Mouse (Mus musculus): ENCODE results near the gene Gstm6.
"Not testable (repeated sequence)": the region's sequence is repeated elsewhere in the genome, so short reads cannot be mapped to it uniquely, and the experiment has no call there.

Gene Gstm6

GRCm38 (mm10) chr3:107943239-107943990 is at the start of gene Gstm6:
Gene Gstm6, minus strand, starts transcription at chr3:107943749.
- DNase-seq, result no peak

GRCm38 (mm10) chr3:107986041-107986562 is 42.6 kb upstream of the Gstm6 start, which contains the start of gene Gstm2:
Gene Gstm2, minus strand, starts transcription at chr3:107986453.
- no peak for DNase-seq

- not testable (repeated sequence) for DNase-seq
These were observed 41.6 kb upstream of the Gstm6 start for GRCm38 (mm10) chr3:107985141-107985540.

- DNase-seq, result no peak
These were observed 40.9 kb upstream of the Gstm6 start for GRCm38 (mm10) chr3:107984471-107984870.

- DNase-seq, result no peak
These were observed 40.2 kb upstream of the Gstm6 start for GRCm38 (mm10) chr3:107983771-107984170.

- no peak for DNase-seq
These were observed 39.2 kb upstream of the Gstm6 start for GRCm38 (mm10) chr3:107982726-107983125.

GRCm38 (mm10) chr3:107981261-107981660 is 37.7 kb upstream of the Gstm6 start:
- no peak for DNase-seq

GRCm38 (mm10) chr3:107977691-107978090 is 34.1 kb upstream of the Gstm6 start:
- no peak for DNase-seq

GRCm38 (mm10) chr3:107974237-107974636 is 30.7 kb upstream of the Gstm6 start:
- no peak for DNase-seq

GRCm38 (mm10) chr3:107972070-107972469 is 28.5 kb upstream of the Gstm6 start:
- DNase-seq, result no peak

GRCm38 (mm10) chr3:107971101-107971500 is 27.6 kb upstream of the Gstm6 start:
- DNase-seq, result not testable (repeated sequence)

- DNase-seq, result no peak
These were observed 25.3 kb upstream of the Gstm6 start, which contains the start of gene Gstm3 for GRCm38 (mm10) chr3:107968724-107969395. Gene Gstm3, minus strand, starts transcription at chr3:107969283.

GRCm38 (mm10) chr3:107966631-107967030 is 23.1 kb upstream of the Gstm6 start:
- DNase-seq, result no peak

- DNase-seq, result no peak
These were observed 22.0 kb upstream of the Gstm6 start for GRCm38 (mm10) chr3:107965592-107965991.

GRCm38 (mm10) chr3:107964656-107965308 is 21.2 kb upstream of the Gstm6 start:
- no peak for DNase-seq

- DNase-seq, result no peak
These were observed 20.5 kb upstream of the Gstm6 start for GRCm38 (mm10) chr3:107964026-107964425.

GRCm38 (mm10) chr3:107955260-107955659 is 11.7 kb upstream of the Gstm6 start:
- DNase-seq, result not testable (repeated sequence)

GRCm38 (mm10) chr3:107953906-107954305 is 10.4 kb upstream of the Gstm6 start:
- no peak for DNase-seq

GRCm38 (mm10) chr3:107953328-107953755 is 9.8 kb upstream of the Gstm6 start:
- DNase-seq, result peak; percentile 33 to 34

GRCm38 (mm10) chr3:107950531-107950930 is 7.0 kb upstream of the Gstm6 start:
- DNase-seq, result no peak

GRCm38 (mm10) chr3:107949461-107949860 is 5.9 kb upstream of the Gstm6 start:
- DNase-seq, result not testable (repeated sequence)

GRCm38 (mm10) chr3:107945729-107946128 is 2.2 kb upstream of the Gstm6 start:
- DNase-seq, result no peak

GRCm38 (mm10) chr3:107941261-107941660 is 2.3 kb downstream of the Gstm6 start:
- DNase-seq, result no peak
